Mouse (Mus musculus) spleen, adult 2 months (tissue): ENCODE data around the gene Nmd3.

Source experiments
- CTCF ChIP-seq: fragments of 200-500 bp; IDR thresholded peaks from 2 replicates; pipeline ENCODE4 v1.5.1; 2011; ENCODE audit warnings: mild to moderate bottlenecking, inconsistent platforms; ENCODE audit not compliant: insufficient read depth, insufficient read length, insufficient replicate concordance; ENCODE audit errors: extremely low read depth
- POLR2A ChIP-seq: fragments of 200-500 bp; IDR thresholded peaks from 2 replicates; pipeline ENCODE4 v1.6.1; 2011; ENCODE audit warnings: low read depth, low read length, inconsistent platforms

- TF ChIP-seq CTCF = no peak
- no peak for TF ChIP-seq POLR2A
Observed at GRCm38 (mm10) chr3:69797969-69798368, 76.2 kb downstream of the Nmd3 start.
